Mouse (Mus musculus) urinary bladder, adult 18-20 months (tissue): ENCODE measurements around the gene Rev1.

Experiments
- DNase-seq, 2 experiments: peaks; one replicate each; pipeline ENCODE4 v3.0.0; 2022; ENCODE audit warnings: low spot score in 2 of 2, mixed read lengths in 2 of 2

Rev1 gene

GRCm38 (mm10) chr1:38129501-38130267, at the start of gene Rev1:
Rev1 (minus strand) TSS chr1:38129801.
- peak; percentile 86 to 89 for DNase-seq

- no peak for DNase-seq
These were observed 49.3 kb upstream of the Rev1 start for GRCm38 (mm10) chr1:38178929-38179328.

DNA sequence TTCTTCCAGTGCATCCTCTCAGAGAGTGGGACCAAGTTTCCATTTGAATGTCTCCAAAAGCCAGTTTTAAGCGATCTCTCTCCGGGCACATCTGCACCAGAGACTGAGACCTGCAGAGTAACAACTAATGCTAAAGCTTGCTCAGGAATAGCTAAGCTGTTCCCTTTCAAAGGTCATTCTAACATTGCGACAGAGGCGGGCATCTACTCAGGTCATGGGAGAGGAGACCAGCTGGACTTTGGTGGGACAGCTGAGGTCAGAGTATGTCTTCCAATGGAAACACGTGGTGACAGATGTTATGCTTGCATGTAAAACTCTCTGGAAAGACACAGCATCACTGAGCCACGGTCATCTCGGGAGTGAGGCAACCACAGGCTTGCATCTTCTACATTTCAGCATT, 46.5 kb upstream of the Rev1 start:
- DNase-seq = no peak

DNA sequence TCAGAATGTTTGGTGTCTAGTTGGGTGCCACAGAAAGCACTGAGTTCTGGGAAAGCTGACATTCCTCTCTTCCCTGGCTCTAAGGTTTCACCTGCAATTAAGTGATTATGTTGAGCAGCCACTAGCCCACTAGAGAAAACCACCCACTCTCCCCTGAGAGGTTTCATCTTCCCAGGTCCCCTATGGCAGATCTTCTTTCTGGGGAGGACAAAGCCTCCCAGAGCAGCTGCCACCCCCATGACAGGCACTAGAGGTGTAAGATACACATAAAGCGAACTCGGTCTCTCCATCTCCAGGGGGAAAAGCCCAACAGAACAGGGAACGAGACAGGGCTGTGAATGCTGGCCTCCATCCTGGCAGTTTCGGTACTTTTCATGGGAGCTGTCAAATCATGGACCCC, 42.3 kb upstream of the Rev1 start:
- no peak for DNase-seq

GRCm38 (mm10) chr1:38165696-38166095, 36.1 kb upstream of the Rev1 start:
- DNase-seq = no peak

GRCm38 (mm10) chr1:38150086-38150485, 20.5 kb upstream of the Rev1 start:
- no peak for DNase-seq

DNA sequence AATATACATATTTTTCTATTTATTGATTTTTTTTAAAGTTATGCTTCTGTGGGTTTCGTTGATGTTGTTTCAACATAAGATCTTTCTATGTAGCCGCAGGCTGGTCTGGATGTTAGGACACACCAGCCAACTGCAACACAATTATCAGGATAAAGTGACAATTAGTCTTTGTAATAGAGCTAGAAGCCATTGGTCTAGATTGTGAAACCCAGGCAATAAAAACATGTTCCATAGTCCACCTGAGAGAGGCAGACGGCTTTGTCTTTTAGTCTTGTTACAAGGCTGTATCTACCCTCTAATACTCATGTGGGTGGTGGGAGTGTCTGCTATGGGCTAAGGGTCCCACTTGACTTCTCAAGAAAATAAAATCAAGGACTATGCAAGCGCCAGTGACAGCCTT, 16.4 kb upstream of the Rev1 start:
- no peak for DNase-seq

GRCm38 (mm10) chr1:38141371-38141770, 11.8 kb upstream of the Rev1 start:
- DNase-seq = no peak

DNA sequence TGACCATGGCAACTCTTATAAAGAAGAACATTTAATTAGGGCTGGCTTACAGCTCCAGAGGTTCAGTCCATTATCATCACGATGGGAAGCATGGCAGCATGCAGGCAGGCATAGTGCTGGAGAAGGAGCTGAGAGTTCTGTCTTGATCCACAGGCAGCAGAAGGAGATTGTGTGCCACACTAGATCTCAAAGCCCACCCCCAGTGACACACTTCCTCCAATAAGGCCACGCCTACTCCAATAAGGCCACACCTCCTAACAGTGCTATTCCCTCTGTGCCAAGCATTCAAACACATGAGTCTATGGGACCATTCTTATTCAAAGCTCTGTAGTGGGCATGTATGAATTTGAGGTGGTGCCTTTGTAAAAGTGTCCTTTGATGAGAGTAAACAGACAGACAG, 11.3 kb upstream of the Rev1 start:
- no peak for DNase-seq

DNA sequence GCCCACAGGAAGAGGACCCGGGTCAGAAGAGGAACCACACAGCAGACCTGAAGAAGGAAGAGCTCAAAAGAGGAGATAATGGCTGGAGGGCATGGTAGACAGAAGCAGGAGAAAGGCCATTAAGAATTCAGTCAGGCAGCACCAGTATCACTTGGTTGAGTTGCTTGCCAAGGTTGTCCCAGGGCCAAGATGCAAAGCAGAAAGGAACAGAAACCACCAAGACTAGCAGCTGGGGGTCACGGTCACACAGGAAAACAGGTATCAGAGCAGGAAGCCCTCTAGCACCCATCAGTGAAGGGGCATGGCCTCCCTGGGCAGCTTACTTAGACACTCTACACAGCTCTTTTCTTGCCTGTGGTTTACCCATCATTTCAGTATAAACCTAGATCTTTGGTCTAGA, 9.8 kb upstream of the Rev1 start:
- DNase-seq = no peak

DNA sequence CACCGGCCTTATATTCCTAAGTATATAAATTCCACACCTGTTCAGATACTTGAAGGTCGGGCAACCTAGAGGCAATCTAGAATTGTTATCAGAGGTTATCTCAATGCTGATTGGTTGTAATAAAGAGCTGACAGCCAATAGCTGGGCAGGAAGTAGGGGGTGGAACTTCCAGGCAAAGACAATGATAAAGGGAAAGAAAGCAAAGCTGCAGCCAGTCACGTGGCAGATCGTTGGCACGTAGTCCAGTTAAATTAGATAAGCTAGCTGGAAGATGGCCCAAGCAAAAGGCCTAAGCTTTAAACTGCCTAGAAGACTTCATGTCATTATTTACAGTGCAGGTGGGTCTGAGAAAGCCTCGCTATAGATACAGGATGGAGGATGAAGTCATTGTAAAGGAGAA, 3.3 kb upstream of the Rev1 start:
- no peak for DNase-seq

DNA sequence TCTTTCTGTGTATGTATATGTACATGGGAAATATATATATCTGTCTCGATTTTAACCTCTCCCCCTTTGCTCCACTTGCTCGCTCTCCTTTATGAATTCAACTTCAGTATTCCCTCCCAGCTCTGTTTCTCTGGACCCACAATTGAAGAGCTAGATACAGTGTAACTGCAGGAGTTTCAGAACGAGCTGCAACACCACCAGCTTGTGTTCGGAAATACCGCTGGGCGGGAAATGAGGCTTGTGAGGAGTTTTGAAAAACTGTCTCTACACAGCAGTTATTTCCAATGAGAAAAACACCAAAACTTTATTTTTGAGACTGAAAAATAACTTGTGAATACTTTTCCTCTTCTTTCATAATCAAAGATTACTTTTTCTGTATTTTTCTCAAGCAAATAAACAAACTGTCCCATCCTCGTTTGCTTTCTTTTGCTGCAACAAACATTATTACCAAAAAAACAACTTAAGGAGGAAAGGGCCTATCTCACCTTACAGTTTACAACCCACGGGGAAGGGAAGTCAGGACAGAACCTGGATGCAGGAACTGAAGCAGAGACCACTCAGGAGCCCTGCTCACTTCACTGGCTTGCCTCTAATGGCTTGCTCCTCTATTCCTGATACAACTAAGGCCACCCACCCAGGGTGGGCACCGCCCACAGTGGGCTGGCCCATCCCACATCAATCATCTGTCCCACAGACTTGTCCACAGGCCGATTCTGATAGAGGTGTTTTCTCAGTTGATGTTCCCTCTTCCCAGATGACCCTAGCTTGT, 1.3 kb upstream of the Rev1 start:
- no peak for DNase-seq

GRCm38 (mm10) chr1:38128919-38129436, 623 bp downstream of the Rev1 start:
- DNase-seq = peak; percentile 18 to 45

DNA sequence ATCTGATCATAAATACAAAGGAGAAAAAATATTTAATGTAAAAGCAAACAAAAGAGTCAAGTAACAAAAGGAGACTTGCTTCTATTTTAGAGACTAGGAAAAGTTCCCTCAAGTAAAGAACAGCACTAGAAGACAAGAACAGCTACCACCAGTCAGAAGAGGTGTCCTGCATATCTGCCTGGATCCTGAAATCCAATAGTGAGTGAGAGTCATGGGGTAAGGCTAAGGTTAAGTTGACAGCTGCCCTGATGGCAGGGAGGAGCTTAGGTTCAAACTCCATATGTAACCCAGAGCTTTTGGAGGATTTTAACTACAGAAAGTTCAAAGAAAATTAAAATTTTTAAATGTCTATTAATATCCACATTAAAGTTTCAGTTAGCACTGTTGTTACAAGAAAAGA, 2.6 kb downstream of the Rev1 start:
- DNase-seq = no peak

GRCm38 (mm10) chr1:38126426-38126825, 3.2 kb downstream of the Rev1 start:
- no peak for DNase-seq

GRCm38 (mm10) chr1:38124261-38124660, 5.3 kb downstream of the Rev1 start:
- DNase-seq = no peak

DNA sequence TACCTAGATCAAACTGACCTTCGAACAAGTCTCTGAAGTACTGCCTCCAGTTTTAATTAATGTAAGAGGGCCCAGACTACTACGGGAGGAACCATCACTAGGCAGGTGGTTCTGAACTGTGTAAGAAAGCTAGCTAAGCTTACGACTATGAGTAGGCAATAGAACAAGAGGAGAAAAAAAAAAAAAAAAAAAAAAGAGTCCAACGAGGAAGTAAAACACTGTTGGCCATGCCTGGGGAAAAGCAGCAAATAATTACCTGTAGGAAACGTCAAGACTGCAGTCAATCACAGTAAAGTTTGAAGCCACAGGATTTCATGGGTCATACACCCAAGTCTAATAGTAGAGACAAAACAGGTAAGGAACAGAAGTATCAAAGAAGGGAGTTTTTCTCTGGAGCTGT, 8.7 kb downstream of the Rev1 start:
- DNase-seq = no peak

DNA sequence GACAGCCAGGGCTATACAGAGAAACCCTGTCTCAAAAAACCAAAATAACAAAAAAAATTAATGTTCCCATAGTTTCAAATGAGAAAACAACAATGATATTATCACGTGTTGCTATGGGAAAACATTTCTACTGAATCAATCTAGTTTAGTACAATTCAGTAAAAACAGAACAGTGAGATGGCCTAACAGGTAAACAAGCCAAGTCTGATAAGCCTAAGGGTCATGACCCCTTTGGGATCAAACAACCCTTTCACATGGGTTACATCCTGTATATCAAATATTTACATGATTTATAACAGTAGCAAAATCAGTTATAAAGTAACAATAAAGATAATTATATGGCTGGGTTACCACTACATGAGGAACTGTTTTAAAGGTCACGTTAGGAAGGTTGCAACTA, 11.0 kb downstream of the Rev1 start:
- DNase-seq = no peak

DNA sequence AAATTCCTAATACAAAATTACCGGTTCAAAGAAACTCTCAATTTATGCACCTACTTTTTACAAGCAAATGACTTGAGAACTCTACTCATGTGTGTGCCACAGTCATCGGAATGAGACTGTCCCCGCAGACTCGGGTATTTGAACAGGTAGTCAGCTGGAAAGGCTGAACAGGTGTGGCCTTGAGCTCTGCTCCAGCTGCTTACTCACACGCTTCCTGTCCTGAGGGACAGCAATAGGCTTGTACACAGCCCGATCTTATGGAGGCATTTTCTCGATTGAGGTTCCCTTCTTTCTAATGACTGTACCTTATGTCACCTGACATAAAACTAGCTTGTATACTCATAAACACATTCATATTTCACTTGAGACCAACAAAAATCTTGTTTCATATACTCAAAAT, 19.8 kb downstream of the Rev1 start:
- DNase-seq = no peak

DNA sequence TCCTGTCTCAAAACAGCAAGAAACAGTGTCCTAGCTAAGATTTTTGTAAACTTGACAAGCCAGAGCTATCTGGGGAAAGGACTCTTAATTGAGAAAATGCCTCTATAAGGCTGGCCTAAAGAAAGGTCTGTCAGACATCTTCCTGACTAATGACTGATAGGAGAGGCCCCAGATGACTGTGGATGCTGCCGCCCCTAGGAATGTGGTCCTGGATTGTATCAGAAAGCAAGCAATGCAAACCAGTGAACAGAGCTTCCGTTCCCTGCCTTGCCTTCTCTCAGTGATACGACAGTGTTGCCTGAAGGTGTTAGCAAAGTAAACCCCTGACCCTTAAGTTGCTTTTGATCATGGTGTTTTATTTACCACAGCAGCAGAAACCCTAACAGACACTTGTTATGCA, 25.8 kb downstream of the Rev1 start:
- no peak for DNase-seq

GRCm38 (mm10) chr1:38103214-38103613, 26.4 kb downstream of the Rev1 start:
- DNase-seq = no peak

GRCm38 (mm10) chr1:38081316-38081715, 48.3 kb downstream of the Rev1 start:
- no peak for DNase-seq

- DNase-seq = no peak
These were observed 58.3 kb downstream of the Rev1 start for GRCm38 (mm10) chr1:38071326-38071725.
